Mouse (Mus musculus): Measurements from ENCODE around the gene Onecut3. TPM values are rescaled to one million over a fixed set of nuclear protein-coding genes. Genes with fewer than 3 reads are reported as not detected.

Gene Onecut3
- polyA plus RNA-seq, 1 experiment from 2014 or later, result not detected

DNA sequence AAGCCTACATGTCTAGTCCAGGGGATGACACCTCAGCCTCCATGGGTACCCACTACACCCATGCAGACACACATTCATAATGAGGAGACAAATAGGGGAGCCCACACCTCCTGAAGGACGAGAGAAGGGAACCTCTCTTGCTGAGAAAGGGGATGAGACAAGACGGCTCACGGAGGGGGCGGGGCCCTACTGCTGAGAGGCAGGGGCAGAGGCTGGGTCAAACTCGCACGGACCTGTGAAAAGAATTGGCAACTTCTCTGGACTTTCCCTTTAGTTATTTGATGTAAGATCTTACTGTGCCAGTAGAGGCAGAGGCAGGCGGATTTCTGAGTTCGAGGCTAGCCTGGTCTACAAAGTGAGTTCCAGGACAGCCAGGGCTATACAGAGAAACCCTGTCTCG is 57.7 kb downstream of the Onecut3 start:
- no peaks in the 10 kb centered on the region for H3K9me3 ChIP-seq
- 63% methylated on average over 9 of the region's 9 CpGs for WGBS
- no peak overlapping the region for H3K4me3 ChIP-seq (replicated peaks)
- no peak overlapping the region for H3K9ac ChIP-seq (replicated peaks)
- peaks cover 35% of the 10 kb centered on the region for H3K36me3 ChIP-seq
- H3K4me1 ChIP-seq (replicated peaks), result peaks cover under 1% of the 10 kb centered on the region; the same call in 1 of the 2 replicates
- H3K27ac ChIP-seq, result no peak overlapping the region
- no peak overlapping the region for H3K4me2 ChIP-seq
- no peak for ATAC-seq (ENCODE audit: insufficient number of reproducible peaks, insufficient read depth, low FRiP score, low TSS enrichment, low read depth)
- no peaks in the 10 kb centered on the region for H3K27me3 ChIP-seq

- ATAC-seq (ENCODE audit: insufficient number of reproducible peaks, insufficient read depth, low FRiP score, low TSS enrichment, low read depth), result no peak
- 89% methylated on average over 8 of the region's 8 CpGs for WGBS
Observed at GRCm38 (mm10) chr10:80553575-80553974, 58.9 kb downstream of the Onecut3 start.

DNA sequence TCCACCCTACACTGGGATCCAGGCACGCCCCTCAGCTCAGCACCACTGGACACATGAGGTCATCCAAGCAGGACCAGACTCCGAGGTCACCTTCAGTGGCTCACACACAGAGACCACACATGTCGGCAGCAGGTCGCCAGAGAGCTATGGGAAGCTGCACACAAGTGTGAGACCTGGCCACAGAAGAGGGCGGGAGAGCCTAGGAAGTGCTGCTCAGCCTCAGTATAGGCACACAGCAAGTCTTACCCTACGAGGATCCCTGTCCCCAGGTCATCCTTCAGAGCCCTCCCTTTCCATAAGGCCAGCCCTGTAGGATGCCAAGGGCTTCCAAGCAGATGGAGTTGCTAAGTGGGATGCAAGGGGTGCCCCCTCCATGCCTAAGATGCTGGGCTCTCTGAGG is 59.4 kb downstream of the Onecut3 start:
- Histone ChIP-seq H3K27me3 (no peaks in the 10 kb centered on the region), H3K36me3 (peaks cover 19% of the 10 kb centered on the region), H3K4me2 (no peak overlapping the region), H3K4me1 (replicated peaks) (peaks cover 12% of the 10 kb centered on the region), H3K9ac (replicated peaks) (no peak overlapping the region), H3K27ac (no peak overlapping the region), H3K4me3 (replicated peaks) (no peak overlapping the region), H3K9me3 (no peaks in the 10 kb centered on the region)
- ATAC-seq (ENCODE audit: insufficient number of reproducible peaks, insufficient read depth, low FRiP score, low TSS enrichment, low read depth), result no peak
- 90% methylated on average over 6 of the region's 6 CpGs for WGBS

More at GRCm38 (mm10) chr10:80553575-80553974, 58.9 kb downstream of the Onecut3 start:
- Histone ChIP-seq H3K36me3 (peaks cover 23% of the 10 kb centered on the region), H3K27ac (no peak overlapping the region), H3K4me1 (replicated peaks) (peaks cover 12% of the 10 kb centered on the region), H3K4me2 (no peak overlapping the region), H3K4me3 (replicated peaks) (no peak overlapping the region), H3K9ac (replicated peaks) (0 out of 2 replicates have a peak overlapping the region, but pooled peaks have one; percentile 9), H3K9me3 (no peaks in the 10 kb centered on the region), H3K27me3 (no peaks in the 10 kb centered on the region)

GRCm38 (mm10) chr10:80557346-80557965 is 62.8 kb downstream of the Onecut3 start:
- H3K4me1 ChIP-seq (replicated peaks), result peaks cover 26% of the 10 kb centered on the region
- no peak overlapping the region for H3K4me2 ChIP-seq
- 0 out of 2 replicates have a peak overlapping the region, but pooled peaks have one; percentile 34 for H3K9ac ChIP-seq (replicated peaks)
- no peaks in the 10 kb centered on the region for H3K27me3 ChIP-seq
- no peaks in the 10 kb centered on the region for H3K36me3 ChIP-seq
- H3K9me3 ChIP-seq, result no peaks in the 10 kb centered on the region
- no peak overlapping the region for H3K27ac ChIP-seq
- ATAC-seq (ENCODE audit: insufficient number of reproducible peaks, insufficient read depth, low FRiP score, low TSS enrichment, low read depth), result no peak
- H3K4me3 ChIP-seq (replicated peaks), result no peak overlapping the region
- WGBS, result 39% methylated on average over 5 of the region's 5 CpGs

GRCm38 (mm10) chr10:80559431-80559830 is 64.8 kb downstream of the Onecut3 start:
- Histone ChIP-seq H3K9ac (replicated peaks) (no peak overlapping the region), H3K27me3 (no peaks in the 10 kb centered on the region), H3K27ac (no peak overlapping the region), H3K4me2 (peak overlapping the region; percentile 9; the same call in 1 of the 2 replicates), H3K4me3 (replicated peaks) (no peak overlapping the region), H3K36me3 (no peaks in the 10 kb centered on the region), H3K4me1 (replicated peaks) (peaks cover 27% of the 10 kb centered on the region), H3K9me3 (no peaks in the 10 kb centered on the region)
- 90% methylated on average over 7 of the region's 7 CpGs for WGBS
- ATAC-seq (ENCODE audit: insufficient number of reproducible peaks, insufficient read depth, low FRiP score, low TSS enrichment, low read depth), result no peak

DNA sequence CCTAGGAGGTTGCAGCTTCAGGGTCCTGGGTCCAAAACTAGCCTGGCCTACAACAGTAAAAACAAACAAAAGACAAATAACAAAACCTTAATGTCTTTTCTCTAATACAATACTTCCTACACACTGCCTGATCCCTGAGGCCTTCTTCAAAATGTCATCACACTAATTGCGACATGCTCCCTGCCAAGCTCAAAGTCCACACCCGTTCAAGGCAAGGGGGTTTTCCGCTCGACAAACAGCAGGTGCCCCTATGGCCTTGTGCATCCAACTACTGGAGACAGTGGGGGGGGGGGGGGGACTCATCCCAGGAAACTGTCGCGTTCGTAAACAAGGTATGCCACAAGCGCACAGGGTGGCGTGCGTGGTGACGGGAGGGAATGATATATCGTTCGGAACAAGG is 66.0 kb downstream of the Onecut3 start:
- Histone ChIP-seq H3K4me3 (replicated peaks) (peak overlapping the region; percentile 95), H3K36me3 (0 out of 2 replicates have a peak, but pooled peaks cover 4% of the 10 kb centered on the region), H3K27me3 (no peaks in the 10 kb centered on the region), H3K9ac (replicated peaks) (peak overlapping the region; percentile 93), H3K27ac (peak overlapping the region; percentile 91; the same call in 1 of the 2 replicates), H3K9me3 (no peaks in the 10 kb centered on the region), H3K4me1 (replicated peaks) (peaks cover 27% of the 10 kb centered on the region), H3K4me2 (peak overlapping the region; percentile 82)
- ATAC-seq (ENCODE audit: insufficient number of reproducible peaks, insufficient read depth, low FRiP score, low TSS enrichment, low read depth), result no peak
- 2% methylated on average over 13 of the region's 13 CpGs for WGBS

DNA sequence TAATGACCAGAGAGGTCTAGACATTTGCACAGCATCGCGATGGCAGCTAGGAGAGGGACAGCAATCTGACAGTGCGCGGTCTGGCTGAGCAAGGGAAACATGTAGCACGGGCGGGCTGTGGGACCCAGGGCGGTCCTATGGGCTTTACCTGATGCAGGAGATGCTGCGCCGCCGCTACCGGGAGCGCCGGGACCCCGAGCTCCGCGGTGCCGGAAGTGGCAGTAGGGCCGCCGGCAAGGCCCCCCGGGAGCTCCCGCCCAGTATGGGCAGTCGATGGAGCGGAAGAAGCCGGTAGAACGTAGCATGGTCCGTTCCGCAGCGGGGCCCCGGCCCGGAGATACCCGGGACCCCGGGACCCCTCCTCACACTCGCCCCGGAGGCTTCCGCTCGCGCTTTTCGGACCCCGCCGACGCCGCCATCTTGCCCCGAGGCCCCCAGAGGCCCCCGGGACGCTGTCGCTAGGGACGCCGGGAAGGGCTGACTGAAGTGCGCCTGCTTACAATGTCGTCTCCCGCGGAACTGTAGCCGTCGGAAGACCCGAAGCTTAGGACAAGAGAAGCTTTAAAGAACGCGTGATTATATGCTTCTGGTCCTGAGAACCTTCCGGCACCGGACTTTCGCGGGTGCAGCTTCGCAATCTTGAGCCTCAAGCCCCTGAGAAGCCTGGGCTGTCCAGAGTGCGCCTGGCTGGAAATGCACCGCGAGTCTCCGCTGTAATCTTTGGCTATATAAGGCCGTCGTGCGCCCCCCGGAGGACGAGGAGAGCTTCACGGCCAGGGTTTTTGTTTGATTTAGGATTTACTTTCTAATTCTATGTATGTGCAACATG is 66.7 kb downstream of the Onecut3 start, which contains the start of gene Rexo1:
Gene Rexo1 (minus strand): TSS at position 445 of the 829 bp plus-strand sequence.
- under 1% methylated on average over 72 of the region's 72 CpGs for WGBS
- Histone ChIP-seq H3K9me3 (no peaks in the 10 kb centered on the region), H3K4me1 (replicated peaks) (peaks cover 27% of the 10 kb centered on the region), H3K9ac (replicated peaks) (peak within 1 kb of the TSS; percentile 93), H3K4me2 (peak within 1 kb of the TSS; percentile 82), H3K27ac (peak within 1 kb of the TSS; percentile 91), H3K36me3 (peaks cover 8% of the 10 kb centered on the region; the same call in 1 of the 2 replicates), H3K27me3 (no peaks in the 10 kb centered on the region), H3K4me3 (replicated peaks) (peak within 1 kb of the TSS; percentile 95)
- peak; percentile 75 for ATAC-seq (ENCODE audit: insufficient number of reproducible peaks, insufficient read depth, low FRiP score, low TSS enrichment, low read depth)

GRCm38 (mm10) chr10:80566375-80567092 is 71.9 kb downstream of the Onecut3 start:
- Histone ChIP-seq H3K4me1 (replicated peaks) (peaks cover 33% of the 10 kb centered on the region), H3K9me3 (no peaks in the 10 kb centered on the region), H3K4me2 (no peak overlapping the region), H3K36me3 (peaks cover 23% of the 10 kb centered on the region), H3K4me3 (replicated peaks) (no peak overlapping the region), H3K27me3 (no peaks in the 10 kb centered on the region), H3K9ac (replicated peaks) (no peak overlapping the region), H3K27ac (no peak overlapping the region)
- WGBS, result 28% methylated on average over 17 of the region's 17 CpGs
- no peak for ATAC-seq (ENCODE audit: insufficient number of reproducible peaks, insufficient read depth, low FRiP score, low TSS enrichment, low read depth)

Other genes with a start within 250 kb of the Onecut3 start
- 258 and 278 TPM in 2 replicates for gene Ndufs7, start 245.7 kb upstream of the Onecut3 start, polyA plus RNA-seq (2016; fragmentation: Nextera tagmentation; extraction: Ambion mirVana)
- gene Gamt, start 233.8 kb upstream of the Onecut3 start, polyA plus RNA-seq (2016; fragmentation: Nextera tagmentation; extraction: Ambion mirVana), result 30.7 and 31.9 TPM in 2 replicates
- gene Dazap1, start 233.3 kb upstream of the Onecut3 start, polyA plus RNA-seq (2016; fragmentation: Nextera tagmentation; extraction: Ambion mirVana), result 69.1 and 71.0 TPM in 2 replicates
- 926 and 930 TPM in 2 replicates for gene Rps15, start 202.4 kb upstream of the Onecut3 start, polyA plus RNA-seq (2016; fragmentation: Nextera tagmentation; extraction: Ambion mirVana)
- 4.7 and 5.3 TPM in 2 replicates for gene Apc2, start 198.9 kb upstream of the Onecut3 start, polyA plus RNA-seq (2016; fragmentation: Nextera tagmentation; extraction: Ambion mirVana)
- 48.1 and 50.5 TPM in 2 replicates for gene 2310011J03Rik, start 174.3 kb upstream of the Onecut3 start, polyA plus RNA-seq (2016; fragmentation: Nextera tagmentation; extraction: Ambion mirVana)
- gene Pcsk4, start 165.3 kb upstream of the Onecut3 start, polyA plus RNA-seq (2016; fragmentation: Nextera tagmentation; extraction: Ambion mirVana), result 6.3 and 6.6 TPM in 2 replicates
- gene Reep6, start 164.9 kb upstream of the Onecut3 start, polyA plus RNA-seq (2016; fragmentation: Nextera tagmentation; extraction: Ambion mirVana), result 4.1 and 4.6 TPM in 2 replicates
- gene Adamtsl5, start 146.4 kb upstream of the Onecut3 start, polyA plus RNA-seq (2016; fragmentation: Nextera tagmentation; extraction: Ambion mirVana), result 0.70 and 0.88 TPM in 2 replicates
- gene Plk5, start 138.4 kb upstream of the Onecut3 start, polyA plus RNA-seq (2016; fragmentation: Nextera tagmentation; extraction: Ambion mirVana), result 1.2 and 1.3 TPM in 2 replicates
- gene Mex3d, start 107.2 kb upstream of the Onecut3 start, polyA plus RNA-seq (2016; fragmentation: Nextera tagmentation; extraction: Ambion mirVana), result 12.5 and 15.2 TPM in 2 replicates
- gene Mbd3, start 95.3 kb upstream of the Onecut3 start, polyA plus RNA-seq (2016; fragmentation: Nextera tagmentation; extraction: Ambion mirVana), result 361 and 364 TPM in 2 replicates
- gene Uqcr11, start 88.0 kb upstream of the Onecut3 start, polyA plus RNA-seq (2016; fragmentation: Nextera tagmentation; extraction: Ambion mirVana), result 416 and 437 TPM in 2 replicates
- 247 and 274 TPM in 2 replicates for gene Tcf3, start 61.2 kb upstream of the Onecut3 start, polyA plus RNA-seq (2016; fragmentation: Nextera tagmentation; extraction: Ambion mirVana)
- gene Atp8b3, start 44.3 kb downstream of the Onecut3 start, polyA plus RNA-seq (2016; fragmentation: Nextera tagmentation; extraction: Ambion mirVana), result 0.29 and 0.50 TPM in 2 replicates
- 33.4 and 34.1 TPM in 2 replicates for gene Rexo1, start 66.7 kb downstream of the Onecut3 start, polyA plus RNA-seq (2016; fragmentation: Nextera tagmentation; extraction: Ambion mirVana)
- 12.1 and 12.4 TPM in 2 replicates for gene Klf16, start 82.5 kb downstream of the Onecut3 start, polyA plus RNA-seq (2016; fragmentation: Nextera tagmentation; extraction: Ambion mirVana)
- gene Abhd17a, start 95.5 kb downstream of the Onecut3 start, polyA plus RNA-seq (2016; fragmentation: Nextera tagmentation; extraction: Ambion mirVana), result 108 and 110 TPM in 2 replicates
- 62.1 and 66.0 TPM in 2 replicates for gene Scamp4, start 108.0 kb downstream of the Onecut3 start, polyA plus RNA-seq (2016; fragmentation: Nextera tagmentation; extraction: Ambion mirVana)
- 6.1 and 9.9 TPM in 2 replicates for gene Adat3, start 108.0 kb downstream of the Onecut3 start, polyA plus RNA-seq (2016; fragmentation: Nextera tagmentation; extraction: Ambion mirVana)
- gene Gm49322, start 111.2 kb downstream of the Onecut3 start, polyA plus RNA-seq (2016; fragmentation: Nextera tagmentation; extraction: Ambion mirVana), result 4.9 and 6.1 TPM in 2 replicates
- gene Csnk1g2, start 128.0 kb downstream of the Onecut3 start, polyA plus RNA-seq (2016; fragmentation: Nextera tagmentation; extraction: Ambion mirVana), result 239 and 260 TPM in 2 replicates
- gene Btbd2, start 162.2 kb downstream of the Onecut3 start, polyA plus RNA-seq (2016; fragmentation: Nextera tagmentation; extraction: Ambion mirVana), result 95.8 and 102 TPM in 2 replicates
- gene Mknk2, start 183.3 kb downstream of the Onecut3 start, polyA plus RNA-seq (2016; fragmentation: Nextera tagmentation; extraction: Ambion mirVana), result 122 and 124 TPM in 2 replicates
- gene Mob3a, start 207.1 kb downstream of the Onecut3 start, polyA plus RNA-seq (2016; fragmentation: Nextera tagmentation; extraction: Ambion mirVana), result 51.1 and 51.7 TPM in 2 replicates
- gene Izumo4, start 207.3 kb downstream of the Onecut3 start, polyA plus RNA-seq (2016; fragmentation: Nextera tagmentation; extraction: Ambion mirVana), result 12.5 and 16.5 TPM in 2 replicates
- 73.8 and 76.8 TPM in 2 replicates for gene Ap3d1, start 247.4 kb downstream of the Onecut3 start, polyA plus RNA-seq (2016; fragmentation: Nextera tagmentation; extraction: Ambion mirVana)

Data from limb, embryonic 12.5 days (tissue).